Mouse (Mus musculus) forebrain, embryonic 12.5 days (tissue): ENCODE measurements at regions not wholly inside any gene's neighbourhood (a gene's known extent, or its start where the extent isn't known, plus 50 kb on each side); places are given as distances from the start of the nearest gene placed in this dataset.
"Not testable (repeated sequence)": the region's sequence is repeated elsewhere in the genome, so short reads cannot be mapped to it uniquely, and the experiment has no call there.

Experiments used
- ATAC-seq: fragments of 200-750 bp; cut with Nextera tagmentation; 2 replicates; pipeline ENCODE4 v1.8.0; 2017; ENCODE audit warnings: moderate TSS enrichment; ENCODE audit not compliant: low FRiP score
- H3K27ac ChIP-seq: fragments of 300-500 bp; sonication (generic); 2 replicates; pipeline ENCODE4 v1.5.1; 2016; ENCODE audit warnings: mild to moderate bottlenecking
- H3K27me3 ChIP-seq: fragments of 300-500 bp; sonication (generic); 2 replicates; pipeline ENCODE4 v1.6.1; 2016; ENCODE audit warnings: mild to moderate bottlenecking
- H3K36me3 ChIP-seq: fragments of 300-500 bp; sonication (generic); replicated peaks from 2 replicates; pipeline ENCODE4 v1.6.1; 2016; ENCODE audit warnings: mild to moderate bottlenecking
- H3K4me1 ChIP-seq: fragments of 300-500 bp; sonication (generic); 2 replicates; pipeline ENCODE4 v1.6.1; 2016
- H3K4me2 ChIP-seq: fragments of 300-500 bp; sonication (generic); 2 replicates; pipeline ENCODE4 v1.6.1; 2016; ENCODE audit warnings: mild to moderate bottlenecking, moderate library complexity
- H3K4me3 ChIP-seq: fragments of 300-500 bp; sonication (generic); replicated peaks from 2 replicates; pipeline ENCODE4 v1.5.1; 2016; ENCODE audit warnings: mild to moderate bottlenecking
- H3K9ac ChIP-seq: fragments of 300-500 bp; sonication (generic); 2 replicates; pipeline ENCODE4 v1.6.1; 2016; ENCODE audit warnings: mild to moderate bottlenecking
- H3K9me3 ChIP-seq: fragments of 300-500 bp; sonication (generic); 2 replicates; pipeline ENCODE4 v1.6.1; 2016
- WGBS: fragments of 180-500 bp; shearing (Covaris S2); methylation state at CpG from one replicate; pipeline ENCODE4 v1.1.7; 2016; 5-methylcytosine and 5-hydroxymethylcytosine counted together

DNA sequence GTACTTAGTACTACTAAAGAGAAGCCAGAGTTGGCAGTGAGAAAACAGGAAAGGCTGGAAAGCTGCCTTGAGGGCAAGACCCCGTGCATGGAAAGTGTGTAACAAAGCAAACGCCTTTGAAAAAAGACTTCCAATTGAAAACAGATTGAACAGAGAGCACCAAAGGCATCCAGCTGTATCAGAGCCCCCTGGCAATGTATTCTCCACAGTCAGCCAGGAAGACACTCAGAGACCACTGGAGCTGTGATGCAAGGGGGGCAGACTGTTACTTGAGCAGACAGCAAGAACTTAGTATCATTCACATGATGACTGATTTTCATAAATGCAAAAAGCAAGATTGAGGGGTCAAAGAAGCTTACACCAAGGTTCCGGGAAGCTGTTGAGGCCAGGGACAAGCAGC is 146.2 kb upstream of the Hes1 start:
- Histone ChIP-seq H3K4me2 (no peak overlapping the region), H3K36me3 (no peaks in the 10 kb centered on the region), H3K4me1 (0 out of 2 replicates have a peak, but pooled peaks cover 4% of the 10 kb centered on the region), H3K4me3 (no peak overlapping the region), H3K9me3 (no peaks in the 10 kb centered on the region), H3K27me3 (peaks cover 6% of the 10 kb centered on the region; the same call in 1 of the 2 replicates), H3K9ac (no peak overlapping the region), H3K27ac (no peak overlapping the region)
- WGBS, result 52% methylated on average over 3 of the region's 3 CpGs
- ATAC-seq, result no peak

DNA sequence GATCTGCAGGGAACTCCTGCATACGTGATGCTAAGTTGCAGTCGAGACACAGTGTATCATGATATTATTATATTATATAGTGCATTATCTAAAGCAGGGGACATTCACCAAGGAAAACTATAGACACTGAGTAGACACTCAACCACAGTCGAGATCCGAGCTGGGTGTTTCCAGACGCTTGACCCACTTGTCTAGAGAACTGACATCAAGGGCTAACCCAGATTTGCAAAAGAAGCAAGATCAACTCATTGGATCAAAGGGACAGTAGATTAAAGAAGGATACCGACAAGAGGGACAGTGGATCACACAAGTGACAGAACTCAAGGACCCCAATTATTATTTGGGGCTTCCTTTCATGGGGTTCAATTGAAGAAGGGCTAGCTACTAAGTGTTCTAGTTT is 145.8 kb upstream of the Hes1 start:
- no peaks in the 10 kb centered on the region for H3K36me3 ChIP-seq
- no peak overlapping the region for H3K4me3 ChIP-seq
- H3K4me2 ChIP-seq, result no peak overlapping the region
- H3K9me3 ChIP-seq, result no peaks in the 10 kb centered on the region
- 87% methylated on average over 6 of the region's 6 CpGs for WGBS
- H3K27ac ChIP-seq, result no peak overlapping the region
- no peak overlapping the region for H3K9ac ChIP-seq
- H3K4me1 ChIP-seq, result 0 out of 2 replicates have a peak, but pooled peaks cover 4% of the 10 kb centered on the region
- peaks cover 6% of the 10 kb centered on the region; the same call in 1 of the 2 replicates for H3K27me3 ChIP-seq
- no peak for ATAC-seq

DNA sequence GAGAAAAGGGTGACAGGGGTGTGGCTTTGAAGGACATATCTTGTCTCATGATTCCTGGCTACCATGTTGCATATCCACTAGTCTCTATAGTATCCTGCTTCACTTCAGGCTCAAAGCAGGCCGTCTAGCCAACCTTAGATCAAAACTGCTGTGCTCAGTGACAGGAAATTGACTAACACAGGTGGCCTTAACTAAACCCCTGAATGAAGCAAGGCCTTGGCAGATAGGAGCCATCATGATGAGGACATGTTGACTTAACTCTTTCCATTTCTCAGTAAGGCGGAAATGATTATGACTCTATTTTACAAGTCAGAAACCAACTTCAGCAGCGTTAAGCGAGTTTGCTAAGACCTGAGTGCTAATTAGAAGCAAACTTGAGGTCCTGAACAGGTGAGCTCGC is 143.2 kb upstream of the Hes1 start:
- no peak for ATAC-seq
- Histone ChIP-seq H3K4me2 (no peak overlapping the region), H3K27ac (no peak overlapping the region), H3K9ac (no peak overlapping the region), H3K4me3 (no peak overlapping the region), H3K4me1 (no peaks in the 10 kb centered on the region), H3K36me3 (no peaks in the 10 kb centered on the region), H3K27me3 (0 out of 2 replicates have a peak, but pooled peaks cover 6% of the 10 kb centered on the region), H3K9me3 (no peaks in the 10 kb centered on the region)
- 81% methylated on average over 5 of the region's 5 CpGs for WGBS

DNA sequence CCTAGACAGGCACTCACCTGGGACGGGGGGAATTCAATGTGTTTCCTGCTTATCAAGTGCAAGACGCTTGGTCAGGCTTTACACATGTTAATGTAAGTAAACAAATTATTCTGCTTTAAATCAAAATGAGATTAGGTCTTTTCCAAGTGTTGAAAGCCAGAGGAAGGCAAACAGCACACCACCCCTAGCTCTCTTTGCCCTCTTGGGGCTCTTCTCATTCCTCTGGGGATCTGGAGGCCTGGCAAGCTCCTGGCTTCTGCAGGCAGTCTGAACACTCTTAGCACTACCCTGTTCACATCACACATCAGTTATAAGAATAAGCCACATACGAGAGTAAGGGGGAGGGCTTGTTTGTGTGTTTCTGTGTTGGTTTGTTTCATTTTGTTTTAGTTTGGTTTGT is 142.8 kb upstream of the Hes1 start:
- no peaks in the 10 kb centered on the region for H3K9me3 ChIP-seq
- no peak overlapping the region for H3K4me3 ChIP-seq
- H3K27ac ChIP-seq, result no peak overlapping the region
- no peaks in the 10 kb centered on the region for H3K36me3 ChIP-seq
- WGBS, result 61% methylated on average over 3 of the region's 3 CpGs
- H3K9ac ChIP-seq, result no peak overlapping the region
- H3K27me3 ChIP-seq, result 0 out of 2 replicates have a peak, but pooled peaks cover 6% of the 10 kb centered on the region
- H3K4me2 ChIP-seq, result no peak overlapping the region
- ATAC-seq, result no peak
- H3K4me1 ChIP-seq, result no peaks in the 10 kb centered on the region

DNA sequence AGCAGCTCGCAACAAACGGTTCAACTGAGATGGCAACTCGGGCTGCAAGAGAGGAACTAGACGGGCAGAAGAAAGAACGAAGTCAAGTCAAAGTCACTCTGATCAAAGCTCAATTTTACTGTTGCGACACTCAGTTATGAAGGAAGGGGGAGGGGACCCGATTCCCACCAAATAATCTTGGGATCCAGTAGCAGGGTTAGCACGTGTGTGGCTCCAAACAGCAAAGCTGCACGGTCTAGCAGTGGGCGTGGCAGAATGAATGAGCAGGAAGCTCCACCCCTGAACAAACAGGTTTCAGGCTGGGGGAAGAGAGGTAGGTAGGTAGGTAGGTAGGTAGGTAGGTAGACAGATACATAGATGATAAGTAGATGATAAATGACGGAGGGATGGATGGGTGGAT is 136.9 kb upstream of the Hes1 start:
- H3K4me2 ChIP-seq, H3K27me3 ChIP-seq, H3K4me1 ChIP-seq, H3K36me3 ChIP-seq, H3K9me3 ChIP-seq, H3K9ac ChIP-seq, H3K4me3 ChIP-seq, ATAC-seq, H3K27ac ChIP-seq: not testable (repeated sequence)
- WGBS, result 93% methylated on average over 11 of the region's 11 CpGs

DNA sequence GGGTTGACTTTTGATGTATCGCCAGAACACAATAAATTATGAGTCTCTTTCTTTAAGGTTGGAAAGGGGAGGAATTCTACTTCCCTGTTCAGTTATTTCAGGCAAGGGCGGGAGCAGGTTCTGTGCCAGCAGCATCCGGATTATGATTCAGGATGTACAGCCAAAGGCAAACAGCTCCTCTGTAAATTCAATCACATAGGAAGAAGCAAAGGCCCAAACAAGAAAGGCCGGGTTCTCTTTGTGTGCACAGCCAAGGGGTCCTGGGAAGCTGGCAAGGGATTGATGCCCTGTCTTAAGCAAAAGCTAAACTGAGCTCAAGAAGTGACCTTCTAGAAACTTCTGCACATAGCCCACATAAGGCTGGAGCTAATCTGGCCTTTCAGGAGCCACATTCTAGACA is 135.9 kb upstream of the Hes1 start:
- Histone ChIP-seq H3K4me2 (no peak overlapping the region), H3K4me1 (no peaks in the 10 kb centered on the region; the same call in 1 of the 2 replicates), H3K9me3 (peaks cover 7% of the 10 kb centered on the region; the same call in 1 of the 2 replicates), H3K4me3 (no peak overlapping the region), H3K36me3 (no peaks in the 10 kb centered on the region), H3K27me3 (no peaks in the 10 kb centered on the region), H3K27ac (no peak overlapping the region), H3K9ac (no peak overlapping the region)
- ATAC-seq, result no peak
- WGBS, result 96% methylated on average over 4 of the region's 4 CpGs

DNA sequence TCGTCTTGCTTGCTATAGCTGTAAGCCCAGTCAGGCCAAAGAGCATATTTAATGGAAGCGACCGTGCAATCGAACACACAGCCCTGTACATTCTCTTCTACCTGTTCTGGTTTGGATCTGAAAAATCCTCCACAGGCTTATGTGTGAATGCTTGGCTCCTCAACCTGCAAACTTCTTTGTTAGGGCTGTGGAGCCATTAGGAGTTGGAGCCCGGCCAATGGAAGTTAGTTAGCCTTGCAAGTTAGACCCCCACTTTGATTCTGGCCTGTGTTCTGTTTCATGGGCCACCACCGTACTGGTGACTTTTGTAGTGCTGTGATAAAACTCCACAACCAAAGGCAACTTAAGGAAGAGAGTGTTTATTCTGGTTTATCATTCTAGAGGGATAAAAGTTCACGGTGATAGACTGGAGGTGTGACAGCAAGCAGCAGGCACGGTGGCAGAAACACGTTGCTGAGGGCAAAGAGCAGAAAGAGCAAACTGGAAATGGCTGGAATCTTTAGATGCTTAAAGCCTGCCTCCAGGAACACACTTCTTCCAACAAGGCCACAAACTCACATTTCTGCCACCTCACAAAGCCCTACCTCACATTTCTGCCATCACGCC is 132.3 kb upstream of the Hes1 start:
- Histone ChIP-seq H3K4me3 (no peak overlapping the region), H3K27ac (no peak overlapping the region), H3K4me2 (no peak overlapping the region), H3K4me1 (no peaks in the 10 kb centered on the region; the same call in 1 of the 2 replicates), H3K27me3 (peaks cover 3% of the 10 kb centered on the region; the same call in 1 of the 2 replicates), H3K9me3 (peaks cover 7% of the 10 kb centered on the region; the same call in 1 of the 2 replicates), H3K36me3 (no peaks in the 10 kb centered on the region), H3K9ac (no peak overlapping the region)
- no peak for ATAC-seq
- 90% methylated on average over 10 of the region's 10 CpGs for WGBS

DNA sequence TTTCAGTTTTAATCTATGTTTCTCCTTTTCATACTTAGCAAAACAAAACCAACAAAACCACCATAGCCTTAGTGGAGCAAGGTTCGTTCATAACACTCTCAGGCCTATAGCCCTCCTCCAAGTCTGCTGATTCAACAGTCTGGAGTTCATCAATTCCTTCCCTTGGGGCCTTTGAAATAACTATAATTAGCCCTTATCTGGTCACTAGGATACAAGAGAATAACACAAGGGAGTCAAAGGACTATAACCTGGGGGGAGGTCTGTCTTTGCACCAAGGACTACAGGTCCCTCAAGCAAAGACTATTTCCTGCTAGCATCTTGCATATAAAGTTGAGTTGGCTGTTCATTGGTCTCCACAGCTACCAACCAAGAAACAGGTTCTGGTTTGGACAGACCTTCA is 129.5 kb upstream of the Hes1 start:
- no peaks in the 10 kb centered on the region; the same call in 1 of the 2 replicates for H3K4me1 ChIP-seq
- WGBS, result 91% methylated on average over 1 of the region's 1 CpGs
- no peak for ATAC-seq

DNA sequence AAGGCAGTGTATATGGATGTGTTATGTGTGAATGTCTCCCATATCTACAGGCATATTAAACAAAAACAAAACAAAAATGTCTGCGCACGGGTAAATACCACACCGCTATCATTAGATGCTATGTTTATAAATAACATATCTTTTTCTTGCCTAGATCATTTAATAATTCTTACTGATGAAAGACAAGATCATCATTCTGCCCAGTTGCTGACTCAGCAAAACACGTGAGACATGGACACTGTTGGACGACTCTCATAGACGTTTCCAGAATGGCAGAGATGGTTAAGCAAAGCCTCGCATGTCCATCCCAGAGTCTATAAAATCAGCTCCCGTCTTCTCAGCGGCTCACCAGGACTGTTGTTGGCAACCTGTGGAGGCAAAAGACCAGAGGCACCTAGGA is 125.5 kb upstream of the Hes1 start:
- Histone ChIP-seq H3K4me3 (no peak overlapping the region), H3K4me1 (no peaks in the 10 kb centered on the region), H3K36me3 (no peaks in the 10 kb centered on the region), H3K9ac (no peak overlapping the region), H3K9me3 (no peaks in the 10 kb centered on the region), H3K4me2 (no peak overlapping the region), H3K27ac (no peak overlapping the region), H3K27me3 (peaks cover 13% of the 10 kb centered on the region)
- no peak for ATAC-seq
- WGBS, result 96% methylated on average over 9 of the region's 9 CpGs

More for the DNA sequence above, 129.5 kb upstream of the Hes1 start:
- Histone ChIP-seq H3K9me3 (0 out of 2 replicates have a peak, but pooled peaks cover 3% of the 10 kb centered on the region), H3K36me3 (no peaks in the 10 kb centered on the region), H3K27me3 (peaks cover 4% of the 10 kb centered on the region; the same call in 1 of the 2 replicates), H3K4me3 (no peak overlapping the region), H3K4me2 (no peak overlapping the region), H3K9ac (no peak overlapping the region), H3K27ac (no peak overlapping the region)

DNA sequence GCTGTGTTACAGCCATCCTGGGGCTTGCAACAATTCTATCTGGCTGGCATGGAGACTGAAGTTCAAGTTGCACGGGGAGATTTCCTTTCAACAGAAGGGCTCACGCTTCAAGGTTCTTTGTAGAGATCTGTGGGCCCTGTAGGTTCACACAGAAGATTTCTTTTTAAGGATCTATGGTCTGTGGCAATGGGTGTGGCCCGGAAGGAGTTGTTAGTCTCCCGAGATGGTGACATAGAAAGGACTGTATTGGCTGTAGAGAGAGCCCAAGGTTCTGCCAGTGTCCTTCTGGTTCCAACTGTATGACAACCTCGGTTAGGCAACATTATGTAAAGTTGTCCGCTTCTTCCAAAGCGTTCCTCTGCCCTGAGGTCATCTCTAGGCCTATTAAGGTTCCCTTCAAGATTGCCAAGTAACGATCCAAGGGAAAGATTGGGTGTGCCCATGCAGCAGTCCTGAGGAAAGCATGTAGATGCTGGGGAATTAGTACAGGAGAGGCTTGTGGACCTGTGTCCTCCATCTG is 124.8 kb upstream of the Hes1 start:
- Histone ChIP-seq H3K27ac (no peak overlapping the region), H3K9me3 (no peaks in the 10 kb centered on the region), H3K4me3 (no peak overlapping the region), H3K27me3 (peaks cover 11% of the 10 kb centered on the region), H3K4me1 (no peaks in the 10 kb centered on the region), H3K36me3 (no peaks in the 10 kb centered on the region), H3K4me2 (no peak overlapping the region), H3K9ac (no peak overlapping the region)
- ATAC-seq, result no peak
- 91% methylated on average over 8 of the region's 8 CpGs for WGBS

DNA sequence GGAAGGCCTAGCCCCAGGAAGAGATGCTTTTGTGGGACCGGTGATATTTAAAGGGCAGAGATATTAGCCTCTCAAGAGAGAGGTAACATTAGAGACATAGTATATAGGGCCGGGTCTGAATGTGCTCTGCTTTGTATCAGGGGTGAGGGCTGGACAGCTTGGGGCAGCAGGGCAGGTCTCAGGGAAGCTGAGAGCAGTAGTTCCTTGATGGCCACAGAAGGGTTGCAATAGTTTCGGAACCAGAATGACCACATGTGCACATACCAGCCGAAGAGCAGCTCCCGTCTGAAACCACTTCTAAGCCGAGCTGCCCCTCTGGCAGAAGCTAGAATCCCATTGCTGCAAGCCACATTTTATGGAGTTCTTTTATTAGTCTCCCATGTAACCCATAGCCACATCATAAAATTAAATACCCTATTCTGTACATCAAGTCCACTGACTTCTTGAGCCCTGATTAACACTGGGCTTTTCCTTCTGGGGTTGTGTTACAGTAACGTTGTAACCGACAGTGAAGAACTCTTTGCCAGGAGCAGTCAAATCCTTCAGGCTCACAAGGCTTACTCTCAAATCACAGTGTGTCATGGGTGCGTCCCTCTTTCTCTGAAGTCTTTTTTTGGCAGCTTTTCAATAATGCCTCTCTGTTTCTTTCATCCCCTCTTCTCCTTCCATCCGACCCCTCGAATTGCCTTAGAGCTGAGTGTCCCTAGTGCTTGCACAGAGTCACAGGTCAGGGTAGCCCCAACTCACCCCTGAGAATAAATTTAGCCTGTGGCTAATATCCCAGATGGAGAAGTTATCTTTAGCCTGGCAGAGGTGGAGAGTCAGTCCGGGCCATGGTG is 124.1 kb upstream of the Hes1 start:
- no peaks in the 10 kb centered on the region for H3K36me3 ChIP-seq
- H3K4me2 ChIP-seq, result no peak overlapping the region
- no peak for ATAC-seq
- no peak overlapping the region for H3K4me3 ChIP-seq
- H3K9ac ChIP-seq, result no peak overlapping the region
- H3K4me1 ChIP-seq, result peaks cover 3% of the 10 kb centered on the region; the same call in 1 of the 2 replicates
- peaks cover 17% of the 10 kb centered on the region for H3K27me3 ChIP-seq
- 84% methylated on average over 12 of the region's 12 CpGs for WGBS
- no peaks in the 10 kb centered on the region for H3K9me3 ChIP-seq
- H3K27ac ChIP-seq, result no peak overlapping the region

DNA sequence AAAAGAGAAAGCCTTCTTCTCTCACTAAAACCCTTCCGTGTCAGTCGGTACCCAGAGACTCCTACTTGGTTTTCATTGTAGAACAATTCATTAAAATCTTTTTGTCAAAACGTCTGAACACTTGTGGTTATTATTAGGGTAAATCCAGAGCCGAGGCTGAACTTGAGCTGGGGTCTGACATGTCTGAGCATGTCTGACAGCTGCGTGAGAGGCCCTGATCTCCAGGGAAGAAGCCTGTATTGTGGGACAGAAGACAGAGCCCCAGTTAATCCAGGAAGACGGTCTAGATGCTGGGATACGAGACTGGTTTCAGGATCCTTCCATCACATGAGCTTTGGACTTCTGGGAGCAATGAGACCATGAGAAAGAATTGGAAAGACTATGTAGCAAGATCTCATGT is 122.1 kb upstream of the Hes1 start:
- Histone ChIP-seq H3K4me3 (no peak overlapping the region), H3K36me3 (no peaks in the 10 kb centered on the region), H3K27me3 (peaks cover 19% of the 10 kb centered on the region), H3K4me2 (no peak overlapping the region), H3K27ac (no peak overlapping the region), H3K9me3 (no peaks in the 10 kb centered on the region), H3K9ac (no peak overlapping the region), H3K4me1 (peaks cover 17% of the 10 kb centered on the region)
- 62% methylated on average over 7 of the region's 7 CpGs for WGBS
- ATAC-seq, result no peak
